In genomic region chr6:39261951-39262350, GRCm38 (mm10) we compare ENCODE assay signal across 21 mouse cellular contexts. TPM values are rescaled to one million over a fixed set of nuclear protein-coding genes. Genes with fewer than 3 reads are reported as not detected.
A peak's percentile ranks its signal among the peaks of the same experiment; 100 is the strongest.
DNase-seq lines count a peak whose midpoint lies in the region; ATAC-seq and TF ChIP-seq lines count a peak whose summit lies in the region.
"Had no signal": no experiment of that assay in that cellular context is flagged by ENCODE, and none has a peak within 500 bp of the region (broad histone marks: within the 10 kb centered on the region; RNA-seq: fewer than 3 reads in every experiment).

No protein-coding gene starts in this region.

- TF ChIP-seq EP300 in lung, postnatal 0 days (IDR thresholded peaks at IDR 0.05) = no peak

- H3K9me3 ChIP-seq in lung, postnatal 0 days (ENCODE audit: low read length) = no peaks in the 10 kb centered on the region
- H3K9me3 ChIP-seq in intestine, embryonic 16.5 days (ENCODE audit: control insufficient read depth, low read length) = no peaks in the 10 kb centered on the region
- H3K9me3 ChIP-seq: embryonic facial prominence, embryonic 10.5 days; forebrain, embryonic 13.5 days; G1E had no signal

- H3K4me3 ChIP-seq in lung, postnatal 0 days (ENCODE audit: low read depth, low read length) = no peak overlapping the region
- H3K4me3 ChIP-seq in intestine, embryonic 16.5 days (ENCODE audit: low read length) = no peak overlapping the region
- H3K4me3 ChIP-seq: embryonic facial prominence, embryonic 10.5 days; forebrain, embryonic 13.5 days had no signal

- ATAC-seq in lung, postnatal 0 days = no peak
- ATAC-seq in intestine, embryonic 16.5 days = no peak
- ATAC-seq: CD4-positive, CD25-positive, alpha-beta regulatory T cell, adult 4 months; forebrain, embryonic 13.5 days; forebrain, postnatal 0 days; hindbrain, embryonic 16.5 days; inflammation-experienced regulatory T-cells, adult 6 months had no signal

- H3K9ac ChIP-seq in lung, postnatal 0 days (replicated peaks; ENCODE audit: low read depth) = no peak overlapping the region
- no peak overlapping the region for H3K9ac ChIP-seq in intestine, embryonic 16.5 days (ENCODE audit: low read depth, low read length)
- H3K9ac ChIP-seq: forebrain, embryonic 13.5 days; forebrain, postnatal 0 days had no signal

- no peak for TF ChIP-seq CTCF in lung, postnatal 0 days (IDR thresholded peaks at IDR 0.05)

- H3K36me3 ChIP-seq in lung, postnatal 0 days (ENCODE audit: insufficient read depth, low read length) = no peaks in the 10 kb centered on the region
- H3K36me3 ChIP-seq in intestine, embryonic 16.5 days (ENCODE audit: control insufficient read depth, insufficient read depth, low read length) = no peaks in the 10 kb centered on the region
- H3K36me3 ChIP-seq: embryonic facial prominence, embryonic 10.5 days; G1E had no signal

- 68% methylated on average over 8 of the region's 8 CpGs for WGBS in lung, postnatal 0 days
- WGBS in intestine, embryonic 16.5 days = 70% methylated on average over 8 of the region's 8 CpGs

- H3K4me1 ChIP-seq in lung, postnatal 0 days (ENCODE audit: insufficient read depth, low read depth, low read length) = peaks cover 14% of the 10 kb centered on the region; the same call in 1 of the 2 replicates
- peaks cover 21% of the 10 kb centered on the region for H3K4me1 ChIP-seq in intestine, embryonic 16.5 days (ENCODE audit: control insufficient read depth, insufficient read depth, low read length)

- no peaks in the 10 kb centered on the region for H3K27me3 ChIP-seq in lung, postnatal 0 days (replicated peaks; ENCODE audit: insufficient read depth, low read length)
- H3K27me3 ChIP-seq in intestine, embryonic 16.5 days (replicated peaks; ENCODE audit: control insufficient read depth, insufficient read depth, low read length) = no peaks in the 10 kb centered on the region
- H3K27me3 ChIP-seq: forebrain, embryonic 13.5 days had no signal

- H3K27ac ChIP-seq in lung, postnatal 0 days (ENCODE audit: low read length) = no peak overlapping the region
- H3K27ac ChIP-seq in intestine, embryonic 16.5 days (ENCODE audit: low read length) = no peak overlapping the region
- H3K27ac ChIP-seq: embryonic facial prominence, embryonic 10.5 days; forebrain, embryonic 13.5 days had no signal

- H3K4me2 ChIP-seq in lung, postnatal 0 days (replicated peaks; ENCODE audit: low read depth, low read length) = no peak overlapping the region
- no peak overlapping the region for H3K4me2 ChIP-seq in intestine, embryonic 16.5 days (ENCODE audit: low read depth, low read length)
- H3K4me2 ChIP-seq: forebrain, embryonic 13.5 days; heart, embryonic 11.5 days had no signal

- peak; percentile 49 for DNase-seq in gastrocnemius, adult 18-20 months (ENCODE audit: low spot score)
- DNase-seq in gastrocnemius, postnatal 10 days = no peak
- DNase-seq in lung, postnatal 0 days (ENCODE audit: low spot score) = peak; percentile 49
- DNase-seq in lung, adult 18-20 months = no peak
- peak; percentile 70 for DNase-seq in adipocyte (ENCODE audit: low spot score)
- peak; percentile 70 for DNase-seq in skeletal muscle tissue, adult 2 months (ENCODE audit: low read depth, low spot score)
- DNase-seq: B cell, adult 2 months; cerebellum, adult 18-20 months; cerebellum, adult 9-11 months; forebrain, postnatal 0 days; heart, postnatal 36 days; kidney, adult 11 months; kidney, adult 9 months had no signal

RNA-seq across cellular contexts. Expression of gene Kdm7a, which starts 55.4 kb away (rescaled TPM):
- 10 to 100 TPM; 25.3 to 26.2 TPM for total RNA-seq in gastrocnemius, adult 18-20 months (2021)
- total RNA-seq in gastrocnemius, postnatal 10 days (2021) = 10 to 100 TPM; 15.8 to 16.3 TPM
- polyA plus RNA-seq in lung, postnatal 0 days (2015; fragmentation: Nextera tagmentation; extraction: Ambion mirVana) = 5.1 and 6.7 TPM in 2 replicates
- polyA plus RNA-seq in intestine, embryonic 16.5 days (2015; fragmentation: Nextera tagmentation; extraction: Ambion mirVana) = 3.9 and 4.0 TPM in 2 replicates

Comparison
In these comparisons a context has a peak if more than half of its experiments do, and no peak if none do; other contexts are left out.
1. DNase-seq: peak in gastrocnemius, adult 18-20 months (single experiment), lung, postnatal 0 days (single experiment), adipocyte (single experiment) and skeletal muscle tissue, adult 2 months (single experiment); none in gastrocnemius, postnatal 10 days (single experiment) and lung, adult 18-20 months (0 of 2).